Mouse (Mus musculus) intestine, embryonic 14.5 days (tissue): ENCODE measurements at regions not wholly inside any gene's neighbourhood (a gene's known extent, or its start where the extent isn't known, plus 50 kb on each side); places are given as distances from the start of the nearest gene placed in this dataset.

ENCODE experiments used
- ATAC-seq: fragments of 200-750 bp; cut with Nextera tagmentation; replicated peaks from 2 replicates; pipeline ENCODE4 v1.8.0; 2017; ENCODE audit warnings: low read depth, moderate number of reproducible peaks, moderate TSS enrichment, moderate library complexity; ENCODE audit not compliant: low FRiP score, low TSS enrichment
- DNase-seq: peaks from one replicate; pipeline ENCODE4 v3.0.0-alpha.2; 2018; ENCODE audit warnings: low spot score
- H3K27ac ChIP-seq: fragments of 300-500 bp; sonication (generic); 2 replicates; pipeline ENCODE4 v1.5.1; 2014; ENCODE audit warnings: low read depth, mild to moderate bottlenecking, control low read depth
- H3K27me3 ChIP-seq: fragments of 300-500 bp; sonication (generic); replicated peaks from 2 replicates; pipeline ENCODE4 v1.6.1; 2014; ENCODE audit warnings: low read length, control low read depth; ENCODE audit not compliant: control insufficient read depth, insufficient read depth
- H3K36me3 ChIP-seq: fragments of 300-500 bp; sonication (generic); 2 replicates; pipeline ENCODE4 v1.6.1; 2014; ENCODE audit warnings: low read length, control low read depth; ENCODE audit not compliant: control insufficient read depth, insufficient read depth
- H3K4me1 ChIP-seq: fragments of 300-500 bp; sonication (generic); replicated peaks from 2 replicates; pipeline ENCODE4 v1.6.1; 2014; ENCODE audit warnings: low read length, control low read depth, mixed read lengths; ENCODE audit not compliant: control insufficient read depth, insufficient read depth
- H3K4me2 ChIP-seq: fragments of 300-500 bp; sonication (generic); 2 replicates; pipeline ENCODE4 v1.6.1; 2014; ENCODE audit warnings: low read length
- H3K4me3 ChIP-seq: fragments of 300-500 bp; sonication (generic); 2 replicates; pipeline ENCODE4 v1.5.1; 2014; ENCODE audit warnings: low read depth, low read length, control low read depth, mixed read lengths
- H3K9ac ChIP-seq: fragments of 300-500 bp; sonication (generic); 2 replicates; pipeline ENCODE4 v1.6.1; 2014; ENCODE audit warnings: mild to moderate bottlenecking, low read length
- H3K9me3 ChIP-seq: fragments of 300-500 bp; sonication (generic); 2 replicates; pipeline ENCODE4 v1.6.1; 2016; ENCODE audit warnings: low read length, control low read depth; ENCODE audit not compliant: control insufficient read depth
- WGBS: fragments of 180-500 bp; shearing (Covaris S2); extraction: QIAGEN DNeasy Blood & Tissue Kit; methylation state at CpG from one replicate; pipeline ENCODE4 v1.1.7; 2014; 5-methylcytosine and 5-hydroxymethylcytosine counted together

GRCm38 (mm10) chr7:83242233-83242632, 342.5 kb upstream of the Tmc3 start:
- no peaks in the 10 kb centered on the region for H3K36me3 ChIP-seq
- no peak overlapping the region for H3K4me2 ChIP-seq
- H3K4me3 ChIP-seq, result no peak overlapping the region
- no peaks in the 10 kb centered on the region for H3K9me3 ChIP-seq
- no peak overlapping the region for H3K27ac ChIP-seq
- no peaks in the 10 kb centered on the region for H3K4me1 ChIP-seq
- ATAC-seq (no peak), DNase-seq (no peak)
- 44% methylated on average over 3 of the region's 3 CpGs for WGBS
- no peak overlapping the region for H3K9ac ChIP-seq
- no peaks in the 10 kb centered on the region for H3K27me3 ChIP-seq

- no peaks in the 10 kb centered on the region for H3K4me1 ChIP-seq
- H3K4me3 ChIP-seq, result no peak overlapping the region
- no peak for DNase-seq
- no peaks in the 10 kb centered on the region for H3K27me3 ChIP-seq
- no peak overlapping the region for H3K9ac ChIP-seq
- no peak overlapping the region for H3K27ac ChIP-seq
- no peaks in the 10 kb centered on the region for H3K9me3 ChIP-seq
- H3K4me2 ChIP-seq, result no peak overlapping the region
- WGBS, result 80% methylated on average over 2 of the region's 2 CpGs
- no peak for ATAC-seq
- no peaks in the 10 kb centered on the region for H3K36me3 ChIP-seq
These were observed 338.9 kb upstream of the Tmc3 start for GRCm38 (mm10) chr7:83245867-83246266.

- Histone ChIP-seq H3K4me3 (no peak overlapping the region), H3K4me1 (no peaks in the 10 kb centered on the region), H3K4me2 (no peak overlapping the region), H3K9ac (no peak overlapping the region), H3K27me3 (no peaks in the 10 kb centered on the region), H3K36me3 (no peaks in the 10 kb centered on the region), H3K9me3 (no peaks in the 10 kb centered on the region), H3K27ac (no peak overlapping the region)
- ATAC-seq, result no peak
- no peak for DNase-seq
- WGBS, result 83% methylated on average over 8 of the region's 8 CpGs
These were observed 332.6 kb upstream of the Tmc3 start for GRCm38 (mm10) chr7:83251995-83252563.

- H3K4me2 ChIP-seq, result no peak overlapping the region
- H3K27me3 ChIP-seq, result no peaks in the 10 kb centered on the region
- no peak for ATAC-seq
- H3K27ac ChIP-seq, result no peak overlapping the region
- H3K4me3 ChIP-seq, result no peak overlapping the region
- 81% methylated on average over 9 of the region's 9 CpGs for WGBS
- no peaks in the 10 kb centered on the region for H3K36me3 ChIP-seq
- H3K4me1 ChIP-seq, result no peaks in the 10 kb centered on the region
- no peak for DNase-seq
- no peak overlapping the region for H3K9ac ChIP-seq
- H3K9me3 ChIP-seq, result no peaks in the 10 kb centered on the region
These were observed 331.7 kb upstream of the Tmc3 start for GRCm38 (mm10) chr7:83253001-83253400.

- Histone ChIP-seq H3K9me3 (no peaks in the 10 kb centered on the region), H3K4me2 (no peak overlapping the region), H3K27me3 (no peaks in the 10 kb centered on the region), H3K4me1 (no peaks in the 10 kb centered on the region), H3K4me3 (no peak overlapping the region), H3K27ac (no peak overlapping the region), H3K36me3 (no peaks in the 10 kb centered on the region), H3K9ac (no peak overlapping the region)
- ATAC-seq, result no peak
- 75% methylated on average over 3 of the region's 3 CpGs for WGBS
- DNase-seq, result no peak
These were observed 331.3 kb upstream of the Tmc3 start for GRCm38 (mm10) chr7:83253432-83253831.

GRCm38 (mm10) chr7:83254411-83254810, 330.3 kb upstream of the Tmc3 start:
- Histone ChIP-seq H3K4me2 (no peak overlapping the region), H3K9me3 (no peaks in the 10 kb centered on the region), H3K4me3 (no peak overlapping the region), H3K4me1 (no peaks in the 10 kb centered on the region), H3K27ac (no peak overlapping the region), H3K9ac (no peak overlapping the region), H3K27me3 (no peaks in the 10 kb centered on the region), H3K36me3 (no peaks in the 10 kb centered on the region)
- DNase-seq (no peak), ATAC-seq (no peak)
- 86% methylated on average over 4 of the region's 4 CpGs for WGBS

- Histone ChIP-seq H3K9me3 (no peaks in the 10 kb centered on the region), H3K4me3 (no peak overlapping the region), H3K36me3 (no peaks in the 10 kb centered on the region), H3K4me1 (no peaks in the 10 kb centered on the region), H3K27ac (no peak overlapping the region), H3K4me2 (no peak overlapping the region), H3K27me3 (no peaks in the 10 kb centered on the region), H3K9ac (no peak overlapping the region)
- DNase-seq, result no peak
- WGBS, result 79% methylated on average over 6 of the region's 6 CpGs
- no peak for ATAC-seq
These were observed 328.4 kb upstream of the Tmc3 start for GRCm38 (mm10) chr7:83256236-83256784.

- Histone ChIP-seq H3K27me3 (no peaks in the 10 kb centered on the region), H3K4me2 (no peak overlapping the region), H3K36me3 (no peaks in the 10 kb centered on the region), H3K4me3 (no peak overlapping the region), H3K9me3 (no peaks in the 10 kb centered on the region), H3K9ac (no peak overlapping the region), H3K4me1 (no peaks in the 10 kb centered on the region), H3K27ac (no peak overlapping the region)
- 72% methylated on average over 2 of the region's 2 CpGs for WGBS
- DNase-seq, result no peak
- ATAC-seq, result no peak
These were observed 326.3 kb upstream of the Tmc3 start for GRCm38 (mm10) chr7:83258363-83258916.

GRCm38 (mm10) chr7:83261489-83261888, 323.2 kb upstream of the Tmc3 start:
- Histone ChIP-seq H3K9me3 (no peaks in the 10 kb centered on the region), H3K4me1 (no peaks in the 10 kb centered on the region), H3K4me3 (no peak overlapping the region), H3K9ac (no peak overlapping the region), H3K4me2 (no peak overlapping the region), H3K27me3 (no peaks in the 10 kb centered on the region), H3K27ac (no peak overlapping the region), H3K36me3 (no peaks in the 10 kb centered on the region)
- ATAC-seq (no peak), DNase-seq (no peak)
